Mouse (Mus musculus) adrenal gland, adult (tissue): ENCODE measurements at regions not wholly inside any gene's neighbourhood (a gene's known extent, or its start where the extent isn't known, plus 50 kb on each side); places are given as distances from the start of the nearest gene placed in this dataset.
A peak's percentile ranks its signal among the peaks of the same experiment; 100 is the strongest.

Source experiments
- DNase-seq, 2 experiments: peaks; one replicate each; pipeline ENCODE4 v3.0.0; 2022 to 2023; ENCODE audit warnings: low spot score in 1 of 2; ENCODE audit not compliant: inconsistent age in 2 of 2

GRCm38 (mm10) chr2:92750672-92751071 lies 151.2 kb downstream of the Chst1 start:
- peak in 1 of 2 experiments; percentile 55 for DNase-seq

GRCm38 (mm10) chr2:92751256-92751655 lies 151.7 kb downstream of the Chst1 start:
- DNase-seq: no peak

- no peak for DNase-seq
These were observed 152.6 kb downstream of the Chst1 start for GRCm38 (mm10) chr2:92752156-92752555.

GRCm38 (mm10) chr2:92752794-92753193 lies 153.3 kb downstream of the Chst1 start:
- DNase-seq: no peak

GRCm38 (mm10) chr2:92754505-92755280 lies 155.2 kb downstream of the Chst1 start:
- no peak for DNase-seq

- no peak for DNase-seq
These were observed 157.0 kb downstream of the Chst1 start for GRCm38 (mm10) chr2:92756491-92756890.

- no peak for DNase-seq
These were observed 156.1 kb upstream of the Syt13 start for GRCm38 (mm10) chr2:92758775-92759174.

GRCm38 (mm10) chr2:92763881-92764635 lies 150.8 kb upstream of the Syt13 start:
- no peak for DNase-seq

- no peak for DNase-seq
These were observed 147.4 kb upstream of the Syt13 start for GRCm38 (mm10) chr2:92767476-92768005.

GRCm38 (mm10) chr2:92768088-92768487 lies 146.8 kb upstream of the Syt13 start:
- DNase-seq: no peak

GRCm38 (mm10) chr2:92769061-92769460 lies 145.8 kb upstream of the Syt13 start:
- DNase-seq: no peak

GRCm38 (mm10) chr2:92770098-92770497 lies 144.8 kb upstream of the Syt13 start:
- DNase-seq: no peak

- peak; percentile 25 to 61 for DNase-seq
These were observed 142.3 kb upstream of the Syt13 start for GRCm38 (mm10) chr2:92772623-92773022.

GRCm38 (mm10) chr2:92776497-92776896 lies 138.4 kb upstream of the Syt13 start:
- peak; percentile 71 to 78 for DNase-seq

- DNase-seq: no peak
These were observed 135.8 kb upstream of the Syt13 start for GRCm38 (mm10) chr2:92779101-92779500.

- no peak for DNase-seq
These were observed 134.9 kb upstream of the Syt13 start for GRCm38 (mm10) chr2:92780021-92780420.

GRCm38 (mm10) chr2:92781451-92781850 lies 133.4 kb upstream of the Syt13 start:
- DNase-seq: no peak

GRCm38 (mm10) chr2:92782621-92783020 lies 132.3 kb upstream of the Syt13 start:
- DNase-seq: no peak

- DNase-seq: no peak
These were observed 130.0 kb upstream of the Syt13 start for GRCm38 (mm10) chr2:92784916-92785315.

GRCm38 (mm10) chr2:92787925-92788410 lies 126.9 kb upstream of the Syt13 start:
- no peak for DNase-seq

GRCm38 (mm10) chr2:92788875-92789274 lies 126.0 kb upstream of the Syt13 start:
- DNase-seq: no peak

- no peak for DNase-seq
These were observed 124.5 kb upstream of the Syt13 start for GRCm38 (mm10) chr2:92790374-92790773.
